Mouse (Mus musculus): ENCODE data around the gene Clock. TPM values are rescaled to one million over a fixed set of nuclear protein-coding genes. Genes with fewer than 3 reads are reported as not detected.

Gene Clock
- polyA plus RNA-seq, 1 experiment from 2014 or later, result 28.4 TPM

GRCm38 (mm10) chr5:76285699-76286098 is 18.9 kb downstream of the Clock start:
- no peaks in the 10 kb centered on the region for H3K27me3 ChIP-seq
- CTCF ChIA-PET, result no interaction called here
- in situ Hi-C loops (cut with MboI; ENCODE audit: low pct_unique_long_range_greater_than_20kb), result no loop called here
- POLR2A ChIA-PET, result no interaction called here
- DNase-seq (ENCODE audit: low read depth, low spot score) (no peak), ATAC-seq (no peak)
- TF ChIP-seq CTCF (IDR thresholded peaks at IDR 0.05), result no peak

GRCm38 (mm10) chr5:76283890-76284289 is 20.7 kb downstream of the Clock start:
- in situ Hi-C loops (cut with MboI; ENCODE audit: low pct_unique_long_range_greater_than_20kb), result no loop called here
- no peak for DNase-seq (ENCODE audit: low read depth, low spot score)
- ChIA-PET POLR2A (interaction anchor here (0.9 kb wide), 1 partner anchor 11 kb away, joined by 3 read pairs; no protein-coding TSS in a partner anchor), CTCF (interaction anchor here (0.9 to 1.3 kb wide), 5 partner anchors 11 to 34 kb away, joined by 3 to 4 read pairs (median 3); no protein-coding TSS in a partner anchor)
- TF ChIP-seq CTCF (IDR thresholded peaks at IDR 0.05), result no peak
- no peak for ATAC-seq
- no peaks in the 10 kb centered on the region for H3K27me3 ChIP-seq

- in situ Hi-C loops (cut with MboI; ENCODE audit: low pct_unique_long_range_greater_than_20kb), result no loop called here
- ChIA-PET POLR2A (no interaction called here), CTCF (interaction anchor here (1.4 kb wide), 1 partner anchor 9 kb away, joined by 3 read pairs; no protein-coding TSS in a partner anchor)
- H3K27me3 ChIP-seq, result no peaks in the 10 kb centered on the region
- no peak for DNase-seq (ENCODE audit: low read depth, low spot score)
- no peak for TF ChIP-seq CTCF (IDR thresholded peaks at IDR 0.05)
- no peak for ATAC-seq
Observed at GRCm38 (mm10) chr5:76274977-76275376, 29.6 kb downstream of the Clock start.

GRCm38 (mm10) chr5:76250948-76251347 is 53.6 kb downstream of the Clock start:
- in situ Hi-C loops (cut with MboI; ENCODE audit: low pct_unique_long_range_greater_than_20kb), result no loop called here
- CTCF ChIA-PET, result interaction anchor here (0.7 kb wide), 1 partner anchor 20 kb away, joined by 3 read pairs; no protein-coding TSS in a partner anchor
- DNase-seq (ENCODE audit: low read depth, low spot score), result no peak
- ATAC-seq, result no peak
- H3K27me3 ChIP-seq, result no peaks in the 10 kb centered on the region
- TF ChIP-seq CTCF (IDR thresholded peaks at IDR 0.05), result no peak
- POLR2A ChIA-PET, result no interaction called here

- CTCF ChIA-PET, result interaction anchor here (0.7 to 1.6 kb wide), 4 partner anchors 10 to 139 kb away, joined by 3 to 4 read pairs (median 4); no protein-coding TSS in a partner anchor
- ATAC-seq, result no peak
Observed at GRCm38 (mm10) chr5:76246539-76246938, 58.1 kb downstream of the Clock start.

GRCm38 (mm10) chr5:76245419-76245818 is 59.2 kb downstream of the Clock start:
- in situ Hi-C loops (cut with MboI; ENCODE audit: low pct_unique_long_range_greater_than_20kb), result no loop called here

More at GRCm38 (mm10) chr5:76246539-76246938, 58.1 kb downstream of the Clock start:
- in situ Hi-C loops (cut with MboI; ENCODE audit: low pct_unique_long_range_greater_than_20kb), result no loop called here
- no peak for DNase-seq (ENCODE audit: low read depth, low spot score)
- no peak for TF ChIP-seq CTCF (IDR thresholded peaks at IDR 0.05)
- no peaks in the 10 kb centered on the region for H3K27me3 ChIP-seq
- POLR2A ChIA-PET, result no interaction called here

GRCm38 (mm10) chr5:76244430-76244829 is 60.2 kb downstream of the Clock start:
- no peaks in the 10 kb centered on the region for H3K27me3 ChIP-seq
- no peak for TF ChIP-seq CTCF (IDR thresholded peaks at IDR 0.05)
- in situ Hi-C loops (cut with MboI; ENCODE audit: low pct_unique_long_range_greater_than_20kb), result no loop called here
- DNase-seq (ENCODE audit: low read depth, low spot score), result no peak
- ChIA-PET POLR2A (no interaction called here), CTCF (interaction anchor here (1.4 kb wide), 2 partner anchors 10 to 18 kb away, joined by 3 read pairs; no protein-coding TSS in a partner anchor)
- no peak for ATAC-seq

More at GRCm38 (mm10) chr5:76245419-76245818, 59.2 kb downstream of the Clock start:
- no peak for TF ChIP-seq CTCF (IDR thresholded peaks at IDR 0.05)
- ChIA-PET CTCF (interaction anchor here (1.2 to 1.3 kb wide), 2 partner anchors 9 to 11 kb away, joined by 3 to 4 read pairs; no protein-coding TSS in a partner anchor), POLR2A (no interaction called here)
- H3K27me3 ChIP-seq, result no peaks in the 10 kb centered on the region
- DNase-seq (ENCODE audit: low read depth, low spot score) (no peak), ATAC-seq (no peak)

GRCm38 (mm10) chr5:76243929-76244328 is 60.7 kb downstream of the Clock start:
- no peaks in the 10 kb centered on the region for H3K27me3 ChIP-seq
- in situ Hi-C loops (cut with MboI; ENCODE audit: low pct_unique_long_range_greater_than_20kb), result no loop called here
- DNase-seq (ENCODE audit: low read depth, low spot score) (no peak), ATAC-seq (no peak)
- ChIA-PET POLR2A (no interaction called here), CTCF (interaction anchor here (1.4 kb wide), 3 partner anchors 11 to 17 kb away, joined by 3 read pairs; no protein-coding TSS in a partner anchor)
- no peak for TF ChIP-seq CTCF (IDR thresholded peaks at IDR 0.05)

- in situ Hi-C loops (cut with MboI; ENCODE audit: low pct_unique_long_range_greater_than_20kb), result no loop called here
- DNase-seq (ENCODE audit: low read depth, low spot score) (no peak), ATAC-seq (no peak)
- no peak for TF ChIP-seq CTCF (IDR thresholded peaks at IDR 0.05)
- ChIA-PET CTCF (interaction anchor here (1.4 kb wide), 3 partner anchors 12 to 17 kb away, joined by 3 read pairs; no protein-coding TSS in a partner anchor), POLR2A (interaction anchor here (0.6 kb wide), 1 partner anchor 12 kb away, joined by 3 read pairs; no protein-coding TSS in a partner anchor)
- no peaks in the 10 kb centered on the region for H3K27me3 ChIP-seq
Observed at GRCm38 (mm10) chr5:76243274-76243673, 61.3 kb downstream of the Clock start.

- CTCF ChIA-PET, result no interaction called here
- in situ Hi-C loops (cut with MboI; ENCODE audit: low pct_unique_long_range_greater_than_20kb), result no loop called here
- no peak for ATAC-seq
- no peaks in the 10 kb centered on the region for H3K27me3 ChIP-seq
- POLR2A ChIA-PET, result interaction anchor here (0.7 kb wide), 1 partner anchor 1976 kb away, joined by 5 read pairs; no protein-coding TSS in a partner anchor
- TF ChIP-seq CTCF (IDR thresholded peaks at IDR 0.05), result no peak
- DNase-seq (ENCODE audit: low read depth, low spot score), result no peak
Observed at GRCm38 (mm10) chr5:76231171-76231855, 73.3 kb downstream of the Clock start.

- no peak for TF ChIP-seq CTCF (IDR thresholded peaks at IDR 0.05)
- DNase-seq (ENCODE audit: low read depth, low spot score) (no peak), ATAC-seq (no peak)
- in situ Hi-C loops (cut with MboI; ENCODE audit: low pct_unique_long_range_greater_than_20kb), result no loop called here
- ChIA-PET CTCF (interaction anchor here (1.3 kb wide), 1 partner anchor 9 kb away, joined by 5 read pairs; no protein-coding TSS in a partner anchor), POLR2A (no interaction called here)
- H3K27me3 ChIP-seq, result no peaks in the 10 kb centered on the region
Observed at GRCm38 (mm10) chr5:76216691-76217090, 87.9 kb downstream of the Clock start.

Data from Patski (cell line).